In genomic region chr1:58079689-58080088, GRCm38 (mm10) we compare ENCODE assay signal across 16 mouse cellular contexts. TPM values are rescaled to one million over a fixed set of nuclear protein-coding genes. Genes with fewer than 3 reads are reported as not detected.
A peak's percentile ranks its signal among the peaks of the same experiment; 100 is the strongest.
DNase-seq lines count a peak whose midpoint lies in the region; TF ChIP-seq lines count a peak whose summit lies in the region.
"Had no signal": no experiment of that assay in that cellular context is flagged by ENCODE, and none has a peak within 500 bp of the region (broad histone marks: within the 10 kb centered on the region; RNA-seq: fewer than 3 reads in every experiment).

No protein-coding gene starts in this region.

- H3K4me1 ChIP-seq in cerebellum, adult 2 months (ENCODE audit: control insufficient read depth, insufficient read depth, low read length), result no peaks in the 10 kb centered on the region
- no peaks in the 10 kb centered on the region for H3K4me1 ChIP-seq in kidney, adult 2 months (ENCODE audit: control insufficient read depth, insufficient read depth, low read length)
- H3K4me1 ChIP-seq: embryonic facial prominence, embryonic 12.5 days; forebrain, embryonic 15.5 days; hindbrain, embryonic 15.5 days; limb, embryonic 13.5 days; megakaryocyte, embryonic 14.5 days had no signal

- TF ChIP-seq POLR2A in cerebellum, adult 2 months (IDR thresholded peaks at IDR 0.05; ENCODE audit: borderline replicate concordance, insufficient read depth, low read length), result no peak
- TF ChIP-seq POLR2A in kidney, adult 2 months (IDR thresholded peaks at IDR 0.05; ENCODE audit: low read depth, low read length), result no peak

- TF ChIP-seq CTCF in cerebellum, adult 2 months (IDR thresholded peaks at IDR 0.05; ENCODE audit: borderline replicate concordance, insufficient read depth, low read depth, low read length), result peak; percentile 41; the same call in 1 of the 2 replicates
- 0 out of 2 replicates have a peak, but pooled peaks have one; percentile 18 for TF ChIP-seq CTCF in kidney, adult 2 months (conservative IDR thresholded peaks at IDR 0.05; ENCODE audit: insufficient read depth, insufficient read length, low read depth, low read length)

- no peaks in the 10 kb centered on the region for H3K27me3 ChIP-seq in cerebellum, adult 2 months (ENCODE audit: control insufficient read depth, insufficient read depth, low read length)
- no peaks in the 10 kb centered on the region; the same call in 1 of the 2 replicates for H3K27me3 ChIP-seq in kidney, adult 2 months (replicated peaks; ENCODE audit: control insufficient read depth, insufficient read depth, low read length)
- H3K27me3 ChIP-seq: embryonic facial prominence, embryonic 12.5 days; forebrain, embryonic 15.5 days; hindbrain, embryonic 15.5 days; limb, embryonic 13.5 days; megakaryocyte, embryonic 14.5 days had no signal

- H3K36me3 ChIP-seq in kidney, adult 2 months (ENCODE audit: control insufficient read depth, insufficient read depth, low read length), result no peaks in the 10 kb centered on the region
- H3K36me3 ChIP-seq: embryonic facial prominence, embryonic 12.5 days; forebrain, embryonic 15.5 days; hindbrain, embryonic 15.5 days; limb, embryonic 13.5 days had no signal

- 92% methylated on average over 5 of the region's 5 CpGs for WGBS in cerebellum, adult 2 months
- WGBS in kidney, adult 2 months, result 93% methylated on average over 5 of the region's 5 CpGs

- peak; percentile 12 to 20 for DNase-seq in cerebellum, adult 2 months
- DNase-seq in cerebellum, adult 11 months, result no peak
- DNase-seq in kidney, adult 2 months, result peak; percentile 5
- DNase-seq in kidney, postnatal 14 days, result no peak
- DNase-seq in 416B (ENCODE audit: low read depth) (peak; percentile 33), ZHBTc4 (ENCODE audit: low read depth, low spot score) (peak; percentile 51)
- DNase-seq in right cerebral cortex, postnatal 36 days (ENCODE audit: low spot score in 2 of 2), result no peak
- no peak for DNase-seq in adrenal gland, postnatal 4 days (ENCODE audit: low spot score in 2 of 2)
- DNase-seq: adrenal gland, postnatal 25 days; retina, postnatal 1 day had no signal

- H3K4me3 ChIP-seq in cerebellum, adult 2 months (replicated peaks; ENCODE audit: insufficient read depth, low read depth, low read length), result no peak overlapping the region
- no peak overlapping the region for H3K4me3 ChIP-seq in kidney, adult 2 months (ENCODE audit: insufficient read depth, low read depth, low read length)
- H3K4me3 ChIP-seq: embryonic facial prominence, embryonic 12.5 days; forebrain, embryonic 15.5 days; hindbrain, embryonic 15.5 days; limb, embryonic 13.5 days; megakaryocyte, embryonic 14.5 days had no signal

- H3K27ac ChIP-seq in cerebellum, adult 2 months (ENCODE audit: insufficient read depth, low read length), result no peak overlapping the region
- H3K27ac ChIP-seq in kidney, adult 2 months (ENCODE audit: insufficient read depth, low read depth, low read length), result no peak overlapping the region
- H3K27ac ChIP-seq: embryonic facial prominence, embryonic 12.5 days; forebrain, embryonic 15.5 days; hindbrain, embryonic 15.5 days; limb, embryonic 13.5 days had no signal

RNA-seq across cellular contexts. Expression of gene Aox3, which starts 33.2 kb away (rescaled TPM):
- polyA plus RNA-seq in cerebellum, adult 2 months (2012; rRNA removed), result 0.33 and 0.68 TPM in 2 replicates
- 1.1 and 1.2 TPM in 2 replicates for polyA plus RNA-seq in kidney, adult 2 months (2012; rRNA removed)
- total RNA-seq in adrenal gland, postnatal 4 days (2021), result 1 to 10 TPM; 3.9 to 6.9 TPM

RNA-seq across cellular contexts. Expression of gene Aox1, which starts 50.0 kb away (rescaled TPM):
- polyA plus RNA-seq in cerebellum, adult 2 months (2012; rRNA removed), result 5.1 and 6.4 TPM in 2 replicates
- polyA plus RNA-seq in kidney, adult 2 months (2012; rRNA removed), result 1.3 and 1.8 TPM in 2 replicates
- total RNA-seq in adrenal gland, postnatal 4 days (2021), result 10 to 100 TPM; 14.2 to 16.9 TPM
- total RNA-seq: granulocyte monocyte progenitor cell, adult 5-6 weeks had no signal

Comparison
In these comparisons a context has a peak if more than half of its experiments do, and no peak if none do; other contexts are left out.
1. DNase-seq: peak in cerebellum, adult 2 months (2 of 2), kidney, adult 2 months (single experiment), 416B (single experiment) and ZHBTc4 (single experiment); none in cerebellum, adult 11 months (single experiment), kidney, postnatal 14 days (single experiment), right cerebral cortex, postnatal 36 days (0 of 2) and adrenal gland, postnatal 4 days (0 of 2).